Mouse (Mus musculus): ENCODE data around the gene Slc35c1. TPM values are rescaled to one million over a fixed set of nuclear protein-coding genes. Genes with fewer than 3 reads are reported as not detected.

Gene Slc35c1
- total RNA-seq, 2 experiments from 2014 or later: 3.1 to 18.3 TPM

DNA sequence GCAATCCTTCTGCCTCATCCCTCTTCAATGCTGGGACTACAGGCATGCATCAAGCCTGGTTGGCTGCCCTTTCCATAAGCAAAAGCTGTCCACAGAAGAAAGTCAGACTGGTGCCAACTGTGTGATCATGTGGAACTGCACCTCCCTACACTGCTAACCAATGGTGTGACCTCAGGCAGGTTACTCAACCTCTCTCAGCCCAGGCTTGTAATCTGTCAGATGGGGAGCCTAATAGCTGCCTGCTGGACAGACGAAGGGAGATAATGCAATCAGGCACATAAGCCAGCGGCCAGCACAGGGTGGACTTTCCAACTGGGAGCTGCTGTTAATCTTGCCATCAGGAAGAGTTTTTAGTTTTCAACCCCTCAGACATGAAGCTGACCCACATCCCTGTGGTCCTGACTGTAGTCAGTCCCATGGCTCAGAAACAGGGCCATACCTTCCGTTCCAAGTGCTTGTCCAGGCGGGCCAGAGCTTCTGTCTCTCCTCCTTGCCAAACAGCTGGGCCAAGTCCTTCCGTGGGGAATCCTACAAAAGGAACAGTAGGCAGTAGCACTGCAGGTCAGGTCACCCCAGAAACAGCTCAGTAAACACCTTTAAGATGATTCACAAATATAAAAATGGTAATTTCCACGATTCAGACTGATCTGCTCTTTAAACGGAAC lies 38.5 kb downstream of the Slc35c1 start:
- no peak for ATAC-seq (replicated peaks; ENCODE audit: low FRiP score, poor library complexity, severe bottlenecking)

- ATAC-seq (replicated peaks; ENCODE audit: low FRiP score, poor library complexity, severe bottlenecking): no peak
These were observed 48.6 kb downstream of the Slc35c1 start for GRCm38 (mm10) chr2:92411705-92412104.

- ATAC-seq (replicated peaks; ENCODE audit: low FRiP score, poor library complexity, severe bottlenecking): no peak
These were observed 51.9 kb downstream of the Slc35c1 start for GRCm38 (mm10) chr2:92408309-92409045.

- no peak for ATAC-seq (replicated peaks; ENCODE audit: low FRiP score, poor library complexity, severe bottlenecking)
These were observed 54.7 kb downstream of the Slc35c1 start for GRCm38 (mm10) chr2:92405687-92406086.

GRCm38 (mm10) chr2:92404737-92405136 lies 55.6 kb downstream of the Slc35c1 start:
- no peak for ATAC-seq (replicated peaks; ENCODE audit: low FRiP score, poor library complexity, severe bottlenecking)

- no peak for ATAC-seq (replicated peaks; ENCODE audit: low FRiP score, poor library complexity, severe bottlenecking)
These were observed 56.5 kb downstream of the Slc35c1 start for GRCm38 (mm10) chr2:92403776-92404319.

Other genes starting within 250 kb of the Slc35c1 start
- gene Pex16, start 85.9 kb downstream of the Slc35c1 start, total RNA-seq (2015; ENCODE audit: low replicate concordance): 0.38 and 2.3 TPM in 2 replicates
- 3.7 and 6.6 TPM in 2 replicates for gene Pex16, start 85.9 kb downstream of the Slc35c1 start, total RNA-seq (2017; ENCODE audit: low replicate concordance)
- 4.2 TPM in 1 of 2 replicates, not detected in the other for gene Large2, start 85.7 kb downstream of the Slc35c1 start, total RNA-seq (2015; ENCODE audit: low replicate concordance)
- gene Large2, start 85.7 kb downstream of the Slc35c1 start, total RNA-seq (2017; ENCODE audit: low replicate concordance): not detected in 2 replicates
- not detected in 2 replicates for gene 1700029I15Rik, start 78.0 kb downstream of the Slc35c1 start, total RNA-seq (2015; ENCODE audit: low replicate concordance)
- 0.70 and 4.0 TPM in 2 replicates for gene 1700029I15Rik, start 78.0 kb downstream of the Slc35c1 start, total RNA-seq (2017; ENCODE audit: low replicate concordance)
- not detected in 2 replicates for gene Mapk8ip1, start 59.3 kb downstream of the Slc35c1 start, total RNA-seq (2015; ENCODE audit: low replicate concordance)
- not detected in 2 replicates for gene Mapk8ip1, start 59.3 kb downstream of the Slc35c1 start, total RNA-seq (2017; ENCODE audit: low replicate concordance)
- 0.19 and 0.63 TPM in 2 replicates for gene Cry2, start 26.5 kb downstream of the Slc35c1 start, total RNA-seq (2015; ENCODE audit: low replicate concordance)
- 1.3 and 1.5 TPM in 2 replicates for gene Cry2, start 26.5 kb downstream of the Slc35c1 start, total RNA-seq (2017; ENCODE audit: low replicate concordance)
- gene Chst1, start 139.2 kb upstream of the Slc35c1 start, total RNA-seq (2015; ENCODE audit: low replicate concordance): 0.63 TPM in 1 of 2 replicates, not detected in the other
- gene Chst1, start 139.2 kb upstream of the Slc35c1 start, total RNA-seq (2017; ENCODE audit: low replicate concordance): 0.17 TPM in 1 of 2 replicates, not detected in the other